Mouse (Mus musculus) liver, embryonic 14.5 days (tissue): Measurements from ENCODE around the gene Zic5. TPM values are rescaled to one million over a fixed set of nuclear protein-coding genes. Genes with fewer than 3 reads are reported as not detected.

Experiments
- ATAC-seq: fragments of 200-750 bp; cut with Nextera tagmentation; 2 replicates; pipeline ENCODE4 v1.8.0; 2017; ENCODE audit warnings: moderate number of reproducible peaks, mild to moderate bottlenecking, moderate library complexity; ENCODE audit not compliant: insufficient read depth
- DNase-seq, 3 experiments: peaks; one replicate each; pipeline ENCODE4 v3.0.0-alpha.2; 2012 to 2013; ENCODE audit warnings: low read depth in 3 of 3, low spot score in 3 of 3
- H3K27ac ChIP-seq: fragments of 300-500 bp; sonication (generic); 2 replicates; pipeline ENCODE4 v1.5.1; 2014; ENCODE audit warnings: moderate library complexity, mild to moderate bottlenecking, control low read depth, inconsistent platforms
- H3K27me3 ChIP-seq: fragments of 300-500 bp; sonication (generic); 2 replicates; pipeline ENCODE4 v1.6.1; 2014; ENCODE audit warnings: mild to moderate bottlenecking, low read length, moderate library complexity; ENCODE audit not compliant: control insufficient read depth, insufficient read depth
- H3K36me3 ChIP-seq: fragments of 300-500 bp; sonication (generic); replicated peaks from 2 replicates; pipeline ENCODE4 v1.6.1; 2014; ENCODE audit warnings: low read depth; ENCODE audit not compliant: control insufficient read depth, insufficient read depth
- H3K4me1 ChIP-seq, 2 experiments: fragments of 200-500 bp in 1 of 2; fragments of 300-500 bp in 1 of 2; sonication (generic) in 1 of 2; replicated peaks; 2 replicates each; pipeline ENCODE4 v1.6.1; 2012 to 2014; ENCODE audit warnings: antibody characterized with exemption in 1 of 2, inconsistent platforms in 1 of 2, low read length in 1 of 2; ENCODE audit not compliant: control insufficient read depth in 2 of 2, insufficient read depth in 2 of 2
- H3K4me2 ChIP-seq: fragments of 300-500 bp; sonication (generic); 2 replicates; pipeline ENCODE4 v1.6.1; 2014; ENCODE audit warnings: low read depth, mild to moderate bottlenecking, control low read depth, moderate library complexity
- H3K4me3 ChIP-seq, 2 experiments: fragments of 200-500 bp in 1 of 2; fragments of 300-500 bp in 1 of 2; sonication (generic) in 1 of 2; 2 replicates each; pipeline ENCODE4 v1.5.1; 2012 to 2014; ENCODE audit warnings: low read depth in 2 of 2, low read length in 2 of 2, mild to moderate bottlenecking in 2 of 2, control low read depth in 1 of 2, inconsistent platforms in 1 of 2, moderate library complexity in 1 of 2; ENCODE audit not compliant: insufficient read depth in 1 of 2
- H3K9ac ChIP-seq: fragments of 300-500 bp; sonication (generic); replicated peaks from 2 replicates; pipeline ENCODE4 v1.6.1; 2014; ENCODE audit warnings: mild to moderate bottlenecking, control low read depth, moderate library complexity
- H3K9me3 ChIP-seq: fragments of 300-500 bp; sonication (generic); 2 replicates; pipeline ENCODE4 v1.6.1; 2016; ENCODE audit warnings: low read length, mixed read lengths; ENCODE audit not compliant: control insufficient read depth
- CTCF ChIP-seq: IDR thresholded peaks from 2 replicates; pipeline ENCODE4 v1.5.1; 2016; ENCODE audit warnings: antibody characterized with exemption, low read depth, control low read depth
- EP300 ChIP-seq: IDR thresholded peaks from 2 replicates; pipeline ENCODE4 v1.6.1; 2016; ENCODE audit warnings: antibody characterized with exemption, low read depth
- WGBS: fragments of 180-500 bp; shearing (Covaris S2); extraction: QIAGEN DNeasy Blood & Tissue Kit; methylation state at CpG from one replicate; pipeline ENCODE4 v1.1.7; 2014; ENCODE audit not compliant: insufficient replicate concordance; 5-methylcytosine and 5-hydroxymethylcytosine counted together
- polyA plus RNA-seq, 2 experiments: library from polyadenylated mRNA; depleted of rRNA in 1 of 2; stranded (reverse) in 1 of 2; unstranded in 1 of 2; fragments of >200 nt; fragmentation: Nextera tagmentation in 1 of 2; extraction: Ambion mirVana in 1 of 2; gene quantifications; 2 replicates each; pipeline versions ENCODE4 v1.2.1 to v1.2.3; 2012 to 2014

Gene Zic5
- polyA plus RNA-seq, 2 experiments: not detected

DNA sequence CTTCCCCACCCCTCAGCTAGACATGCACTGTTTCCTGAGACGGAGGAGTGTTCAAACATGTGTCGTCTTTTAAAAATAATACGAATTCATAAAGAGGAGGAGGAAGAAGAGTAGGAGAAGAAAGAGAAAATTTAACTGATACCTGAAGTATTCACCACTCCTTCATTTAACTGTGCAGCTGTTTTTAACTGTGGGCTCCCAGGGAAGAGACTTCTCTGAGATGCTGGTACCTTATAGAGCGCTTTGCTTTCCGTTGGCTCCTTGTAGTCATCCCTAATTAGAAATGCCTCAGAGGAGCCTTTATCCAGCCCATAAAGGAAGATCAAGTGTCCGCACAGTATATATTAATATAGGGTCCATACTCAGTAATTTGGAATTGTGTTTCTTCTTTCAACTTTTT lies 26.0 kb upstream of the Zic5 start:
- peaks cover 49% of the 10 kb centered on the region for H3K27me3 ChIP-seq
- H3K9me3 ChIP-seq: no peaks in the 10 kb centered on the region
- H3K4me3 ChIP-seq: no peak overlapping the region
- no peaks in the 10 kb centered on the region for H3K4me1 ChIP-seq
- no peak overlapping the region for H3K27ac ChIP-seq
- ATAC-seq (no peak), DNase-seq (no peak)
- WGBS: 59% methylated on average over 6 of the region's 6 CpGs
- no peak overlapping the region for H3K9ac ChIP-seq
- H3K4me2 ChIP-seq: no peak overlapping the region
- H3K36me3 ChIP-seq: no peaks in the 10 kb centered on the region
- TF ChIP-seq EP300 (no peak), CTCF (no peak)

DNA sequence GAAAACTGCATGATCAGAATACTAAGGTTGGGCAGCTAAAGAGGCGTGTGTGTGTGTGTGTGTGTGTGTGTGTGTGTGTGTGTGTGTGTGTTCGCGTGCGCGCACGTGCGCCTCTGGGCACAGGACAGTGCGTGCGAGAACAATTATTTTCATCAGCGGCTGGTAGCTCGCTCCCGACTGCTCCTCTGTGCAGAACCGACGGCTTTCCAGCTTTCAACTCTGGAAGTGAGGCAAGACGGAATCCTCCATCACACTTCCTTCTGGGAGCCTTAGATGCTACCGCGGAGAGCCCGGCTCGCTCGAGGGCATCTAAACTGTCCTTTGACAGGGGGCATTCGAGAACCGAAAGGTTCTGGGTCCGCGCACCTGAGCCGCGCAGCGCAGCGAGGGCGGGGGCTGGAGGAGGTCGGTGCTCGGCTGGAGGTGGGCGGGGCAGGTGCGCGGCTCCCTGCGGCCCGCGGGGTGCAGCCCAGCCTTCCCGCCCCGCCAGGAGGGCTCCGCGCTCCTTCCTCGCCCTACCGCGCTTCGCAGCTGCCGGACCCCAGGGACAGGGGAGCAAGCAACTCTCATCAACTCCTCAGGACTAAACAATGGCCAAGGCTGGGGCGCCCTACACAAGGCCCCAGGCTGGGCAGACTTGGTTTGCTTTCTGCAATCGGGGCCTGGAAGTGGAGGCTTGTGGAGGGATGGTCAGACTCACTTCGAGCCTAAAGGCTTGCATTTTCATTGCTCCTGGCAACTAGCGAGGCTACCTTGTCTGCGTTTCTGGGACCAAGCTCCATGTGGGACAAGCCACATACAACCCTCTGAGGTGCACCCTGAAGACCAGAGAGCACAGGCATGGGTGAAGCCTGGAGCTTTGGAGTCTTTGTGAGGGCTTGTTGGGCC lies 25.2 kb upstream of the Zic5 start, which contains the start of gene Gm10837:
Gm10837 (plus strand) TSS at position 146 of the 888 bp plus-strand sequence.
- DNase-seq (no peak), ATAC-seq (no peak)
- H3K4me2 ChIP-seq: no peak within 1 kb of the TSS; the same call in 1 of the 2 replicates
- no peak within 1 kb of the TSS for H3K9ac ChIP-seq
- TF ChIP-seq EP300 (no peak), CTCF (no peak)
- H3K4me1 ChIP-seq: no peaks in the 10 kb centered on the region
- no peak within 1 kb of the TSS for H3K27ac ChIP-seq
- peaks cover 57% of the 10 kb centered on the region for H3K27me3 ChIP-seq
- no peaks in the 10 kb centered on the region for H3K36me3 ChIP-seq
- no peak within 1 kb of the TSS for H3K4me3 ChIP-seq
- no peaks in the 10 kb centered on the region for H3K9me3 ChIP-seq
- WGBS: 2% methylated on average over 51 of the region's 51 CpGs

DNA sequence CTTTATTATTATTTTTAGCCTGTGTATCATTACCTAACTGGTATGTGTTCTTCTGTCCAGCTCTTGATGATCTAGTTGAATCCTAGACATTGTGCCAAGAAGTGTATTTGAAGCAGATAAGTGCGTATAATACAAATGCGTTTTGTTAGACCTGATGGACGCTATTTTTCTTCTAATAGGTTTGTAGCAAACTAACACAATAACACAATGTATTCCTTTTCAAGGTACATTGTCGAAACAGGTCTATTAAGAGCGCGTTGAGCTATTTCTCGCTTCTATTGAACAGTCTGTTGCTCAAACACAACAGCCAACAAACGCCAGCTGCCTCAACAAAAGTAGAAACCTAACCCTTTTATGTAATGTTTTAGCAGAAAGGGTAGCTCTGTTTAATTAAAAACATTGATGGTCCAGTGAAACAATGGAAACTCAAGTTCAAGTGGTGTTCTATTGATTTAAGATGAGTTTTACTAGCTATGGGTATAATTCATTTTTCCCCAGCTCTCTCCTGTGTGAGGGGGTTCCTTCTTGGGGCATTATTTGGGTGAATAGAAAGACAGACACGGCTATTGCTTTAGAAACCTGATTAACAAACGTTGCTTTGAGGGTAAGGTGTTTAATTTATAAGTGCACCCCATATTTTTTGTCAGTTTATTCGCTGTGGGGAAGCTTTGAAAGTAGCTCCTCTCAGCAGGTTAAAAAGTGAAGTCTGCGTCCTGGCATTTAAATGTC lies 24.4 kb upstream of the Zic5 start:
- Histone ChIP-seq H3K4me3 (no peak overlapping the region), H3K4me1 (no peaks in the 10 kb centered on the region), H3K9me3 (no peaks in the 10 kb centered on the region), H3K4me2 (no peak overlapping the region), H3K27ac (no peak overlapping the region), H3K27me3 (peaks cover 65% of the 10 kb centered on the region), H3K36me3 (no peaks in the 10 kb centered on the region), H3K9ac (no peak overlapping the region)
- DNase-seq (no peak), ATAC-seq (no peak)
- no peak for TF ChIP-seq CTCF
- no peak for TF ChIP-seq EP300
- WGBS: 6% methylated on average over 12 of the region's 12 CpGs

DNA sequence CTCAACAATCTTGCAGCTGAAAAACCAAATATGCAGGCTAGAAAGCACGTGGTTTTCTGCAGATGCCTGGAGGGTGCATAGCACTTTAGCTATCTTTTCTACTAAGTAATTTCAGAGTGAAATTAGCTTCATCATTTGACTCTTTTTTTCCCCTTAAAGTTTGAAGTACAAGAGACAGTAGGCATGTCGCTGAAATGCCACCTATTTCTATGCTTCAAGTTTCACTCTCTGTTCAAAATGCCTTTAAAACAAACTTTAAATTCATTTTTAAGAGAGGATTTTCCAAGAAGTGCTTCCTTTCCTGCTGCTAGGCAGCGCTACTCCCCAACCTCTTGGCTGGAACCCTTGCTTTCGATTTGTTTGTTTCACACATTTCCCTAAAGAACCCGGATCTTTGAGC lies 23.6 kb upstream of the Zic5 start:
- 2% methylated on average over 5 of the region's 5 CpGs for WGBS
- Histone ChIP-seq H3K36me3 (no peaks in the 10 kb centered on the region), H3K27me3 (peaks cover 73% of the 10 kb centered on the region), H3K9me3 (no peaks in the 10 kb centered on the region), H3K9ac (no peak overlapping the region), H3K27ac (no peak overlapping the region), H3K4me3 (no peak overlapping the region), H3K4me1 (no peaks in the 10 kb centered on the region), H3K4me2 (no peak overlapping the region)
- DNase-seq (no peak), ATAC-seq (no peak)
- TF ChIP-seq CTCF: no peak
- no peak for TF ChIP-seq EP300

DNA sequence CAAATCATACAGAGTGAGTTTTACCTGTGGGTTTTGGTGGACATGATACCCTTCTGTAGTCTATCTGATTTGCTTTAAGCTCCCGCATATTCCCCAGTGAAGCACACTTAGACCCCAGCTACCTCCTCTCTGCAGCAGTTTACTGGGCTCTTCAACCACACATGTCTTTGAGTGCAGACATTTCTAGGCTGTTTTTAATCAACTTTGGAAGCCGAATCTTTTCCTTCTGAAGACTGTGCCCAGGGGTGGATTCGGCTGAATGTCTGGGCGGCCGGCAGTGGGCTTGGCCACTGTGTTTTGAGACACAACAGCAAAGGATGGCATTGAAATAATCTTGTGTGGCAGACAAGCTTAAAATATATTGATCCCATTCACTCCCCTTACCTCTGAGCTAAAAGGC lies 21.9 kb upstream of the Zic5 start:
- WGBS: 5% methylated on average over 5 of the region's 5 CpGs
- Histone ChIP-seq H3K9me3 (no peaks in the 10 kb centered on the region), H3K4me3 (no peak overlapping the region), H3K27ac (no peak overlapping the region), H3K4me2 (no peak overlapping the region), H3K9ac (no peak overlapping the region), H3K27me3 (peaks cover 85% of the 10 kb centered on the region), H3K36me3 (no peaks in the 10 kb centered on the region), H3K4me1 (no peaks in the 10 kb centered on the region)
- DNase-seq: no peak
- TF ChIP-seq CTCF (no peak), EP300 (no peak)
- no peak for ATAC-seq
